Mouse (Mus musculus) neutrophil, adult 5-6 weeks (primary cell): ENCODE data around the gene Rftn1. TPM values are rescaled to one million over a fixed set of nuclear protein-coding genes. Genes with fewer than 3 reads are reported as not detected.
"Not testable (repeated sequence)": the region's sequence is repeated elsewhere in the genome, so short reads cannot be mapped to it uniquely, and the experiment has no call there.

Experiments
- ATAC-seq: fragments of 151-379, 151-347 bp; 2 replicates; pipeline ENCODE4 v1.8.0; 2017; ENCODE audit warnings: mild to moderate bottlenecking, moderate TSS enrichment; ENCODE audit not compliant: insufficient number of reproducible peaks, poor library complexity, low FRiP score, severe bottlenecking; ENCODE audit errors: extremely low read depth
- total RNA-seq: library from RNA; stranded (forward); fragments of 200-1000 nt; gene quantifications from 2 replicates; pipeline ENCODE4 v1.2.3, GENCODE M21; 2017

The Rftn1 gene
- total RNA-seq, 1 experiment from 2014 or later = 63.0 TPM

DNA sequence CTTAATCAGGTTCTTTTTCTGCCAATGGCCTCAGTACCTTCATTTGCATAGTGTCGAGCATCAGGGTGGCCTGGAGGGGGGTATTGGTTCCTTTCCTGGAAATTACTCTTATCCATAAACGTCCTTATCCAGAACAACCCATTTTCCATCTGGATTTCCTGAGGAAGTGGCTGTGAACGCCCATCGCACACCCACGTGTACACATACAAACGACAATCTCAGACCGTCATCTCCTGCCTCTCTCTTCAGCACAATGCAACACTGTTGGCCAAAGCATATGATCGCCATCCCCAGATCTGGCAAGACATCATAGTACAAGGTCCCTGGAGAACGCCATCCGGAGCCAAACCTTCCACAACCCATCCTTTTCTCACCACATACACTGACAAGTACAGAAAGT, 47.1 kb downstream of the Rftn1 start:
- ATAC-seq = no peak

DNA sequence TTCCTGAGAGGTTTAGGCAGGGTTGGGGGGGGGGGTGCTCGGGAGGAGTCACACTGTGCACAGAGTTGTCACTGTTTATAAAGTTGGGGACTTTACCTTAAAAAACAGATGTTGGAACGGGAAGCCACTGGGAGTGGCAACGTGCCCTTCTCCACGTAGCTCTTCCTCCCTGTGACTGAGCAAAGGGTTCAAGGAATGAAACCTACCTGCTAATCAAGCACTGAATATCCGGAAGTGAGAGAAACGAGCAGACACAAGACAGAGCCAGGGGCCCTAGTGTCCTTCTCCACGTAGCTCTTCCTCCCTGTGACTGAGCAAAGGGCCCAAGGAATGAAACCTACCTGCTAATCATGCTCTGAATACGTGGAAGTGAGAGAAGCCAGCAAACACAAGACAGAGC, 47.9 kb downstream of the Rftn1 start:
- ATAC-seq = no peak

DNA sequence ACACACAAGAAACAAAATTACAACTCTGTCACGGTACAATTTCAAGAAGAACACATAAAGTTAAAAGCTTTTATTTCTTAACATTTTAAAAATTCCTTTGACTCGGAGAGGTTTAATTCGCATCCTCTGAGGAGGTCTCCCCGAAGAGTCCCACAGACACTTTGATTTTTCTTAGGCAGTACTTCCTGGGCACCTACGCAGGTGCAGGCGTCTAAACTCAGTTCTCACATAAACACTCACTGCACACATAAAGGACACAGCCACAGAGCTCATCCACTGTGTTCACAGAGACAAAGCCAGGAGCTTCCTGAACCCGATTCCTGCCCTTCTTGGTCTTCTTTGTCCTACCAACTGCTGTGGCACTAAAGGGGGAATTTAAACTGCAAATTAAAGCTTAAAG, 48.3 kb downstream of the Rftn1 start:
- no peak for ATAC-seq

DNA sequence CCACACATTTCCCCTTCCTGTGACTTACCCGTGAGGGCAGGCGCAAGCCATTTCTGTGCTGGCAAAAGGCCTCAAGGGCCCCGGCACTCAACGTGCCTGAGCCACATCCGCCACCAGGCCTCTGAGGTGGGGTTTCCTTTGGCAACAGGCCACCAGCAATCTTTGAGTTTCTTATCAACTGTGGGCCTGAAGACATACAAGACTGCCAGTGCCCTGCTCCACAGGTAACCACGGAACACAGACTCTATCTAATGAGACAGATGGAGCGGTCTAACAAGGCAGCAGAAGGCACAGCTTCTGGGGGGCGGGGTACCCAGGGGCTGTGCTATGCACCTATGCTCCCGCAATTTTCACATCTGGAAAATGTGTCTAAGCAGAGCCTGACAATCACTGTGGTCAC, 54.4 kb downstream of the Rftn1 start:
- peak; percentile 84 for ATAC-seq

DNA sequence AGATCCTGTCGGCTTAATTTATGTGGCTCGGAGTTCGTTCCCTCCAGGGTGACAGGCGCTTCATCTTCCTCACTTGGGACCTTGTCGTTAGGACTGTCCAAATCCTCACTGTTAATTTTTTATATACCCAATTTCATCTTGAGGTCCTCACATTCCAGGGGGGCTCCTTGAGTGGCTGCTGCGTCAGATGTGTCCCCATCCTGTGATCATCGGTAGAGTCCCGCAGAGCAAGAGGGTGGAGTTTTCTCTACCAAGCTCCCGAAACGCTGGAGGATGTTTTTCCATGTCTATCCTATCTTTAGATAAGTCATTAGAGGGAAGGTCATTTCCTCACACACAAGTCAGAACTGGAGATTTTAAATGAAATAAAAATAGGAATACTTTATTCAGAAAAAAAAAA, 55.0 kb downstream of the Rftn1 start:
- no peak for ATAC-seq

DNA sequence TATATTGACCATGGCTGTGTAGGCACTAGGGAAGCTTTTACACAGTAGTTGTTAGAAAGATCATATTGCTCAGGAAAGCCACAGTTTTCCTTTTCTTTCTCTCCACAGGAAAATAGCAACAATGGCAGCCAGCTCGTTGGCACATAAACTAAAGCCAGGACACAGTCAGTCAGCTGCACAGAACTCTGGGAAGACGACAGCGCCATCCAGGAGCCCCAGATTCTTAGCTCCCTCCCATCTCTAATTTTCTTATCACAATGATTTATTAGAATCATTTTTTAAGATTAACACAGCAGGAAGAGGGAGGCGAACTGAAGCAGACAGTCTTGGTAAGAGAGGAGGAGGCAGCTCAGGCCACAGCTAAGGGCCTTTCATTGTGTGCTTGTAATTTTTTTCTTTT, 58.8 kb downstream of the Rftn1 start:
- ATAC-seq = no peak

DNA sequence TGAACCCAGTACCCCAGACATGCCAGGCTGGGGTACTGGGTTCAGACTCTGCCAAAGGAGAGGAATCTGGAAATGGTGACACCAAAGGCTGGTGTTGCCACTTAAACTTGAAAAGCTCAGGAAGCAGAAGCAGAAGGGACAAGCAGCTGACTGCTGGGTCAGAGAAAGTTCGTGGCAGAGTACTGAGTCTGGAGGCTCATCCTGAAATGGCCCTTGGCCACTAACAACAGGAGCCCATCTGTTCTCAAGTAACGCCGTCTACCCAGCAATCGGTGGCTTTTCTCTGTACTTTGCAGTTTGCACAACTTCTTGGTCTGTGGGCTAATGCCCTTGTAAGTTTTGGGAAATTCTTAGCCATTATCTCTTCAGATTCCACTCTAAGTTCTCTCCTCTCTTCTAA, 60.1 kb downstream of the Rftn1 start:
- ATAC-seq = no peak

DNA sequence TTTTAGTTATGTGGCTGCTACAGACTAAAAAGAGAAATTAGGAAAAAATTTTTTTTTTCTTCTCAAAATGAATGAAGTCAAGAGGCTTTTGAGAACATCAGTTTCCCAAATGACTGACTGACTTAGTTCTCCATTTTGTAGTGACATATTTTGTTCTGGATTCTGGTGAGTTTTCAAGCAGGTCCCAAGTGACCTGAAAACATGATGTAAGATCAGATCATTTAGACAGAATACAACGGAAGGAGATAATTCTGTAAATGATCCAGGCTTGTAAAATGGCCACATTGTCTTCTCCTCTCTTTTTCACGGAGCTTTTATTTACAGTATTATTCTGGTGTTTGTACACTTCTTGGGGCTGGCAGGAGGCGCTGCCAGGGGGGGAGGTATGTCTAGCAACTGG, 62.1 kb downstream of the Rftn1 start:
- ATAC-seq = no peak

DNA sequence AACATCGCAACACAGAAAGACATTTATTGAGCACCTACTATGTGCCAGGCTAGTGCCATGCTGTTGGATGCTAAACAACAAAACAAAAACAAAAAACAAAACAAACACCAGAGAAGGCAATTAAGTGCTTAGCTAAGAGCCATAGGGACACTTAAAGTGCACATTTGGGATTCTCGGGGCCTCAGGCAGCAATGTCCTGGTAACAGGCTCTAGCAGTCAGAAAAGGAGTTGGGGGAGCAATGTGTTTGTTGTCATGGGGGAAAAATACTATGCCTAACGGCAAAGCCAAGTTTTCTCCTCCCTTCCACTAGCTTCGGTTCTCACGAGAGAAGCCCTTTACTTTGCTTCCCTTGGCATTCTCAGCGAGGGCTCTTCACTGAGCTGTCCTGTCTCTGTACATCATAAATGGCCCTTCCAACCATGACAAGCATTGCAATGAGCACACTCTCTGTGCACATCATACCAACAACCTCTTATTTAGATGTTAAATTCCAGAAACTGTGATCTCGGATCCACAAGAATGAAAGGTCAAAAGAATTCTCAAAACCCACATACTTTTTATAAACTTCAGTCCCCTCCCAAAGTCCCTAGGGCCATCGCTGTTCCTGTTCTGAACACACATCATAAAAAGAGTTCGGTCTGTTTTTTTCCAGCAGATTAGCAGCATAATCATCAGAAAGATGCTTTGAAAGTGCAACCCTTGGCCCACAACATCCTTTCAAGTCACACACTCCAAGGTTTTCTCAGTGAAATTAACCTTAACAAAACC, 63.2 kb downstream of the Rftn1 start:
- ATAC-seq = no peak

DNA sequence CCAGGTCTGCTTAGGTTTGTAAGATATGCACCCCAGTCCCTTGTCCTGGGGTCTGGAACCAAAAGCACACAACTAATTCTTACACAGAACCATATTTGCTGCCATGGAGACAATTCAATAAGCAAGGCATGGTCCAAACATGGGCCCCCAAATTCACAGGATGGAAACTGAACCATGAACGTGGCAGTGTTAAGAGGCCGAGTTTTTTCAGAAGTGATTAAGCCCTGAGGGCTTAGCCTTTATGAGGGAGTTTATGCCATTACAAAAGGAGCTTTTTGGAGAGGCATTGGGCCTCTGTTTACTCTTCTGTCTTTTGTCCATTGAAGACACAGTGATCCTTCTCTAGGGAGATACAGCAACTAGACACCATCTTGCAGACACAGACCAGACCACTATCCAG, 63.9 kb downstream of the Rftn1 start:
- no peak for ATAC-seq

DNA sequence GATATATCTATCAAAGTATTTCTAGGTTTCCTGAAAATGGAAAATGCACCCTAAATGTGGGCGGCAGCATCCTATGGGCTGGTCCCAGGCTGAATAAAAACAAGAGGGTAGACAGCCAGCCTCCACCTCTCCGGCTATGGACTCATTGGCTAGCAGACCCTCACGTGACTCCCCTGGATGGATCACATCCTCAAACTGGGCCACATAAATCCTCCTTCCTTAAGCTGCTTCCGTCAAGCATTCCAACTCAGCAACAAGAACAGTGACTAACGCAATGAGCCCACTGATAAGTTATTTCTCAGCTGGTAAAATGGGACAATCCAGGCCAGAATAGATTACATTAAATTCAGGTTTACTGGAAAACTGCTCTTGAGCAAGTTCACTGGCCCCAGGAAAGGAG, 64.6 kb downstream of the Rftn1 start:
- no peak for ATAC-seq

DNA sequence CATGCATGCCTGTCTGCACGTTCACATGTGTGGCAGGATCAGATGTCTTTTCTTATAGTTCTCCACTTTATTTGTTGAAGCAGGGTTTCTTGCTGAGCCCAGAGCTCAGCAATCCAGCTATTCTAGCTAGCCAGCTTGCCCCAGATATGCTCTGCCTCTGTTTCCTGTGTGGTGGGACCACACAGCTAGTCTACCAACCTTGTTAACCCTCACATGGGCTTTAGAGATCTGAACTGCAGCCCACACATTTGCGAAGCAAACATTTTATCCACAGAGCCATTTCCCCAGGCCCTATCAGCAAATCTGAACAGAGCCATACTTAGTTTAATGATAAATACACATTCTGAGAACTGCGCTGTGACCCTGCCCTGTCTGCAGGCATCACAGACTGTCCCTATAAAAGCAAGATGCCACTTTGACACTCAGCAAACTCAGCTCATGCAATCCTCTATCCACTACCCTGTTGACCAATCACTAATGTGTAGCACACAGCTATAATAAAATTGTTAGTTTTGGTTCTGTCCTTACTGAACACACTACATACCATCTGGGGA, 65.2 kb downstream of the Rftn1 start:
- no peak for ATAC-seq

DNA sequence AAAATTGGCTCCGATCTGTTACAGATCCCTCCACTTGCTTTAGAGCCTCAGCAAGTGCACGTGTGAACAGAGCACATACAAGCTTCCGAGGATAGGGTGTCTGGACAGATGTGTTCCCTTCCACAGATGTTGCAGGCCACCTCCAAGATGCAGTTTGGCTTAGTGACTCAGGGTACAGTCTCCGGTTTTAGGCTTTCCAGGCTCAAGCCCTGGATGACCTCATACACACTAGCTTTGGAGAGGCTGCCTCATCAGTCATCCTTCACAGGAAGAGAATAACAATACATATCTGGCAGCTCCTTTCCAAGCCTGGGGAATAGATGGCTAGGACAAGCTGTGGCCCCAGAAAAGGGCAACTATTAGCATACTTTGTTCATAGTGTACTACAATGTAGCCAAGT, 65.8 kb downstream of the Rftn1 start:
- no peak for ATAC-seq

DNA sequence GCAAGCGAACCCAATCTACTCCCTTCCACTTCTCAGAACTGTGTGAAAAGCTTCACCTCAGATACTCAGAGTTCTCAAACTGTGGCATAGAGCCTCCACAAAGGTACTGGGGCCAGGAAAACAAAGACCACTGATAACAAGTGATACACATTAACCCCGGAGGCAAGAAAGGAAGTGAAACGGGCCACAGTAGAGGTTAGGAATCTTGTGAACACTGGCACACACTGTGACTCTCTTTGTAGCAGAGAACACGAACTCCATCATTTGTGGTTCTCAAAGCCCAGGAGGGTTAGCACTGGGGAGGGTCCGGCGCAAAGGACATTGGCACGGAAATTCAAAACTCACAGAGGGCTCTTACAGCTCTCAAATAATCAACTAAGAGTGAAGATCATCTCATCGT, 67.9 kb downstream of the Rftn1 start:
- no peak for ATAC-seq

DNA sequence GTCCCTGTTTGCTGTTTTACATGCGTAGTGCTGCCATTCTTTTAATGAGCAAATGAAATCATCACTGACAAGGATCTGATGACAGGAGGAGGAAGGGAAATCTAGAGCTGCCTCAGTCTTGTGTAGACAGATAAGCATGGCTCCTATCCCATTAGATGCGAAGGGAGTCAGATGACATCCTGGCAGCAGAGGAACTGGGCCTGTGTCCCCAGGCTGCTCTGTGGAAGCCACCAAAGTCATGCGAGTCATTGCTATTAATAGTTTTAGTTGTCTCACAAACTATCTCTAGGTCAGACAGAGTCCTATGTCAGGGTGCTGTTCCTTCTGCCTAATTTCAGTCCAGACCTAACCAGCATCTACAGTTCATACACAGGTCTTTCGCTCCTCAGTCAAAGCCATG, 70.4 kb downstream of the Rftn1 start:
- no peak for ATAC-seq

DNA sequence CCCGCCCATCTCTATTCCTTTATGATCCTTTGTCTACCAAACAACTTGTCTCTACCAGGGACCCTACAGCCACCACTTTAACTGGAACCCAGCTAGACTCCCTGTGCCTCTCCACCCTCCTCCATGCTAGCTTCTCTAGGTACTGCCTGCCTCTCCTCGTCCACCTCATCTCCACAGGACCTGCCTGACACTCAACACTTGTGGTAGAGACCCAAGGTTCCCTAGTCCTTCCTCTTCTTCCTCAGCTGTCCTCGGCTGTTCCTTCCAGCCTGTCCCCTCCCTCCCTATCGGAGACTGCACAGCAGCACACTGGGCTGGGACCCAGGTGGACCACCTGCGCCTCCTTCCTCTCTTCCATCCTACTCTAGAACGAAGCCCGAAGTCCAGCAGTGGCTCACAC, 73.0 kb downstream of the Rftn1 start:
- no peak for ATAC-seq

DNA sequence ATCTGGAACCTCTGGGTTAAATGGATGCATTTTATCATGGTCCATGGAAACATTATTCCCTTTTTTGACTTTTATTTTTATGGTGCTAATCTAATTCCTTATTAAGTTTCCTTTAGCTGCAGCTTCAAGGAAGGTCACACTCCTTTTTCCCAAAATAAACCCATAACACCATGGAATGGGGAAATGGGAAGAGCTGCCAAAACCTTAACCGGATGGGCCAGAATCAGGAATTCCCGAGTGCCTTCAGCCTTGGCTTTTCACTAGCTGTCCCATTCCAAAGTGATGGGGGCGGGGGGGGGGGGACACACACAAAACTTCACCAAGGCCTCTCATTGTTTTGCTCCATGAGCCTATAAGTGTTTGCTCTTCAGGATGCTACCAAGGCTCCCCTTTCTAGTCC, 73.5 kb downstream of the Rftn1 start:
- ATAC-seq = no peak

DNA sequence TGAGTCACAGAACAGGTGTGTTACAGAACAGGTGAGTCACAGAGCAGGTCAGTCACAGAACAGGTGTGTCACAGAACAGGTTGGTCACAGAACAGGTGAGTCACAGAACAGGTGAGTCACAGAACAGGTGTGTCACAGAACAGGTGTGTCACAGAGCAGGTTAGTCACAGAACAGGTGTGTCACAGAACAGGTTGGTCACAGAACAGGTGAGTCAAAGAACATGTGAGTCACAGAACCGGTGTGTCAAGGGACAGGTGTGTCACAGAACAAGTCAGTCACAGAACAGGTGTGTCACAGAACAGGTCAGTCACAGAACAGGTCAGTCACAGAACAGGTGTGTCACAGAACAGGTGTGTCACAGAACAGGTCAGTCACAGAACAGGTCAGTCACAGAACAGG, 74.1 kb downstream of the Rftn1 start:
- ATAC-seq = not testable (repeated sequence)

DNA sequence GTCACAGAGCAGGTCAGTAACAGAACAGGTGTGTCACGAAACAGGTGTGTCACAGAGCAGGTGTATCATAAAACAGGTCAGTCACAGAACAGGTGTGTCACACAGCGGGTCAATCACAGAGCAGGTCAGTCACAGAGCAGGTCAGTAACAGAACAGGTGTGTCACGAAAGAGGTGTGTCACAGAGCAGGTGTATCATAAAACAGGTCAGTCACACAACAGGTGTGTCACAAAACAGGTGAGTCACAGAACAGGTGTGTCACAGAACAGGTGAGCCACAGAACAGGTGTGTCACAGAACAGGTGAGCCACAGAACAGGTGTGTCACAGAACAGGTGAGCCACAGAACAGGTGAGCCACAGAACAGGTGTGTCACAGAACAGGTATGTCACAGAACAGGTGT, 74.8 kb downstream of the Rftn1 start:
- ATAC-seq = not testable (repeated sequence)

DNA sequence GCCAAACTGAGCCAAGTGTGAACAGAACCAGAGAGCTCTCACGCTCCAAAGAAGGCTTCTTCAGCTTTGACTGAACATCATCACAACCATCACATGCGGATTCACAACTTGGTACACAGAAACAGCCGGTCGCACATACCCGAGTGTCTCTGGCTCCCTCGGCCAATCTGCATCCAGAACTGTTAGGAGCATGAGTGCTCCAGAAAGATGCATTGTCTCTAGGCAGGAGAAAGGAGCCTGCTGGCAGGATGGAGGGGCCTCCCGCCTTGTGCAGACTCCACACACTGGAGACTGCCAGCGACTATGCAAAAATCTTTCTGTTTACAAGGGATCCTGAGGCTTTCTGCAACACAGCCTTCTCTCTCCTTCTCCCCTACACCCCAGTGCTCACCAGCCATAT, 75.8 kb downstream of the Rftn1 start:
- no peak for ATAC-seq
